Mouse (Mus musculus) layer of hippocampus, adult 18-20 months (tissue): ENCODE measurements at regions not wholly inside any gene's neighbourhood (a gene's known extent, or its start where the extent isn't known, plus 50 kb on each side); places are given as distances from the start of the nearest gene placed in this dataset.
A peak's percentile ranks its signal among the peaks of the same experiment; 100 is the strongest.

Experiments used
- DNase-seq, 2 experiments: peaks; one replicate each; pipeline ENCODE4 v3.0.0; 2022; ENCODE audit warnings: low spot score in 2 of 2

DNA sequence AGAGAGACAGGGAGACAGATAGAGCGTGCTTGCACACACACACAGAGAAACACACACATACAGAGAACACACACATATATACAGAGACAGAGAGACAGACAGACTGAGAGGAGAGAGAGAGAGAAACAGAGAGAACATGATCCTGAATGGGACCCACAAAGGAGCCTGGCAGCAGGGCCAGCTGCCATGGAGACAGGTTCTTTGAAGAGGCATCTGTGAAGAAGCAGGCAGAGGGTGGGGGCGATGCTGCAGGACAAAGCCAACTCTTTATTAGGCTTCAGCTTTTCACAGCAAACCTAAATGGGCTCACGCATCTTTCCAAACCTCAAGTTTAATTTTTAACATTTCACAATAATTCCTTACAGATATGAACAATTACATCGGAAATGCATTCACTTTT lies 90.0 kb upstream of the Dlx2 start:
- no peak for DNase-seq

GRCm38 (mm10) chr2:71640251-71640650 lies 93.7 kb upstream of the Dlx2 start:
- no peak for DNase-seq

GRCm38 (mm10) chr2:71644038-71644470 lies 97.5 kb upstream of the Dlx2 start:
- DNase-seq: no peak

DNA sequence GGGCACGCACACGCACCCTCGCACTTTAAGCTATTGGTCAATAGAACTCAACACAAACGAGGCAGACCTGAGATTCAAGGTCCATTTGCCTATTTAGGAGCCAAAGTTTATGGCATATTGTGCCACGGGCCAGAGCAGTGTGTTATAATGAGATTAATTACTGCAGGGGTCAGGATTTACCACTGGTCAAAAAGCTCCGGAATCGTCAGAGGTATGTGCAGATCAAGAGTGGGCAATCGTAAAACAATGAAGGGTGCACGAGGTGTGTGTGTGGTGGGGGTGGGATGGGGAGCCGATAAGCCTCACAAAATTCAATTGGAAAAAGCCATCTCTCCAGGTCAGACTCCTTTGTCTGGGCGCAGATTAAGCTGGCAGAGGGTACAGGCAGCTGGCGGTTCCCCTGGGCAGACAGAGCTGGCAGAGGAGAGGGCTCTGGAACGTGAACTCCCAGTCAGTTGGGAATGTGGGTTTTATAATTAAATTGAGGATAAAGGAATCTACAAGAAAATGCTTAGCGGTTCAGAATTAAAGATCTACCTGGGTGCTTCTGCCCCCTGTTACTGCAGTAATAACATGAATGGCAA lies 97.4 kb upstream of the Itga6 start:
- DNase-seq: no peak

GRCm38 (mm10) chr2:71651662-71652061 lies 93.8 kb upstream of the Itga6 start:
- no peak for DNase-seq

- DNase-seq: peak; percentile 62 to 80
Observed at GRCm38 (mm10) chr2:71652261-71652801, 93.1 kb upstream of the Itga6 start.

DNA sequence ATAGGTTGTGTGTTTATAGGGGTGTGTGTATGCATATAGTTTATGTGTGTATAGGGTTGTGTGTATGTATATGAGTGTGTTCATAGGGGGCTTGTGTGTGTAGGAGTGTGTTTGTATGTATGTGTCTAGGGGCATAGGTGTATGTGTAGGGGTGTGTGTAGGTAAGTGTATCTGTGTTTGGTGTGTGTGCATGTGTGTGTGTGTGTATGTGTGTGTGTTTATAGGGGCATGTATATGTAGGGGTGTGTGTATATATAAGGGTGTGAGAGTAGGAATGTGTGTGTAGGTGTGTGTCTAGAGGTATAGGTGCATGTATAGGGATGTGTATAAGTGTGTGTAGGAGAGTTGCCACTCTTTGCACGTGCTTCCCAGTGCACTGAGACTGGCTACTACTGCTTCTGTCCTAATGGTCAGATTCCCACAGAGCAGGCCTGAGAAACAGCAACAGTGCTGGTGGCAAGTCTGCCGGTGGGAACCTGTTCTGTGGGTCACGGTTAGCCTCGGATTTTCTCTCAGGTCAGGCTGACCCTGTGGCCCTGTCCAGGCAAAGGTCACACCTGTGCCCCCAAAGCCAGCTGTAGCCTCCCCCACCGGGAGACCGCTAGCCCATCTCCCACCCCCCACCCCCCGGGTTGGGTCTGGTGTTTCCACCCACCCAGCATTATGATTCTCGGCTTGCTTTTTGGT lies 90.5 kb upstream of the Itga6 start:
- no peak for DNase-seq

- DNase-seq: no peak
Observed at GRCm38 (mm10) chr2:71655504-71656390, 89.7 kb upstream of the Itga6 start.

GRCm38 (mm10) chr2:71656611-71657244 lies 88.7 kb upstream of the Itga6 start:
- DNase-seq: no peak

DNA sequence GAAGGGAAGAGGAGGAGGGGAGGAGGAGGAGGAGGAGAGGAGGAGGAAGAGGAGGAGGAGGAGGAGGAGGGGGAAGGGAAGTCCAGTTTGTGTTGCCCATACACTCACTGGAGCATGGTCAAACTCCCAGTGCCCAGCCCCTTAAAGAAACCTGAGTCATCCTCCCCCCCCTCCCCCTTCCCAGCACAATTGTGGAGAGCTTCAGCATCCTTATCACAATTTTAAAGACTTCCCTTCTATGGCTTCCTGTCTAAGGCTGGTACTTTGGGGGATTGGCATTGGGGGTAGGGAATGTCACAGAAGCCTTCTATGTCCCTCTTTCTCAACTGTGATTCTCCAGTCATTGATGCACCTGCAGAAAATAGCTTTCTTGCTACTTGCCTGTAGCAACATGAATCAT lies 84.0 kb upstream of the Itga6 start:
- DNase-seq: no peak

- no peak for DNase-seq
Observed at GRCm38 (mm10) chr2:71661986-71662385, 83.4 kb upstream of the Itga6 start.

DNA sequence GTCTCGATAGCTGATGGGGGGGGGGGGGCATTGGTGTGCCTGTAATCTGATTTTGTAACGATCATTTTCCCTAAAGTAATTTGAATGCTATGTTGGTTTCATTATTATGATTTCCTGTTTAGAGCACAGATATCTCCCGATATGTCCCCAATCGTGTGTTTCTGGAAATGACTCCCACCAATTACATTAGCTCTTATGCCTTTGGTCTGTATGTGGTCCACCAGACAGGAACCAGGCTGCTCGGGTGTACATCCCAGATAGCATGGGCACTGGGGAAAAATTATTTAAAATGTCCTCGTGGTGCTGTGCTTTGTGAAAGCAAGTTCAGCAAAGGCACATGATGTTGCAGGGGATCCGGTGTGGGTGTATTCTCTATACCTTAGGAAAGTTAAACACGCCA lies 82.0 kb upstream of the Itga6 start:
- no peak for DNase-seq

- DNase-seq: no peak
Observed at GRCm38 (mm10) chr2:71666927-71667326, 78.5 kb upstream of the Itga6 start.

DNA sequence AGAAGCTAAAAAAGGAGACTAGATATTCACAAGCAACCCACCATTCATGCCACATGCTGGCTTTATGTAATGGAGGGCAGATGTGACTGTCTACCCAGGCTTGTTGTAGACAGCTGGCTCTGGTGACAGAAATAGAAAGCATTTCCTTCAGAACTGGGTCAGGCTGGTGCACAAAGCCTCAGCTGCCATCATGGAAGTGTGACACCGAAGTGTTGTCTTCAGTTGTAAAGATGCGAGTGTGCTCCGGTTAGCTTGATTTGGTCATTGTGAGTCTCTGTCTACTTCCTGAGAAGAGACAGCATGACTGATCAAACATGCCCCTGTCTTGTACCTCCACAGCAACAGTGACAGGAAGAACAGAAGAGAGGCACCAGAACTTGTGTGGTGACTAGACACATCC lies 77.7 kb upstream of the Itga6 start:
- DNase-seq: no peak

GRCm38 (mm10) chr2:71670228-71670790 lies 75.1 kb upstream of the Itga6 start:
- DNase-seq: no peak

- no peak for DNase-seq
Observed at GRCm38 (mm10) chr2:71670882-71671281, 74.5 kb upstream of the Itga6 start.

DNA sequence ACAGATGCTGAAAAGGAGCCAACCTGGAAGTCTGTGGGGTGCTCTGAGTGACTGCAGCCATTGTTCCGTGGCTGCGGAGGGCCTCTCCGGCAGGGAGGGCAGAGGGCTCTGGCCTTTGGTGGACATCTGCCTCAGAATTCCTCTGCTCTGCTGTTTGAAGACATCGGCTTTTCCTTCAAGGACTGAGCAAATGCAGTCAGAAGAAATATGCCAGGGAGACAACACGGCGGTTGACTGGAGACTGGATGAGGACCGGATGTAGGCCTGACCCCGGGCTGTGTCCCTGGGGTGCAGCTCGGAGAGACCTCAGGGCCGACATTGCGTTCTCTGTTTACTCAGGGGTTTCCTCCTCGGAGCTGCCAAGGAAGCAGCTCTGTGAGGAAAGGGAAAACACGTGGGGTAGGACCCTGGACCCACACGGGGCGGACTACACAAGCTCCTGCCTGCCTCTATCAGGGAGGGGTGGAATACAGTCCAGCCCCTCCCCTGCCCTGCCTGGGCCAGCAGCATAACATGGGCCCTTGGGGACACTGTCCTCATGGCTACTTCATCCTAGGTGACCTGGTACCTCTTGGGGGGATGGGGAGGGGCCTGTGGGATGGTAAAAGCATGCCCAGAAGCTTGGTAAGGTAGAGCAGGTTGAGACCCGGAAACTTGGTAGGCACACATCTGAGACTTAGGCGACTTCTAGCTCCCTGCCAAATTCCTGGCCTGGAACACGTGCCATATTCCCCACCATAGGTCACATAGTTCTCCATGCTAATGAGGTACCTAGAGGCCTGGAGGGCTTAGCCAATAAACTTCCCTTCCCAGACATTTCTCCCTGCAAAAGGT lies 72.1 kb upstream of the Itga6 start:
- DNase-seq: no peak

DNA sequence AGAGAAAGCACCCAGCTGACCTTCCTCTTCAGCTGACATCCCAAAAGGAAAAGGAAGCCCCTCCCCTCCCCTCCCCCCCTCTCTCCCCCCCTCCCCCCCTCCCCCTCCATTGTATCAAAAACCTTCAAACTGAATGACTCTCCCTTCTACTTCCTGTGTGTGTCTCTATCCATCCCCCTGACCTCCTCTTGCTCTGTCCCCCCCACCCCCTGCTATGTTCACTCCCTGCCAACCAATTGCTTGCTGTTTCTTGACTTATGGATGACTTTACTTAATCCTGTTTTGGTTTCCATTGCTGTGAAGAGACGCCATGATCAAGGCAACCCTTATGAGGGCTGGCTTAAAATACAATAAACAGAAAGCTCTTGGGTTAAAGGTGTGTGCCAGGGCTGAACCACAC lies 64.7 kb upstream of the Itga6 start:
- no peak for DNase-seq

DNA sequence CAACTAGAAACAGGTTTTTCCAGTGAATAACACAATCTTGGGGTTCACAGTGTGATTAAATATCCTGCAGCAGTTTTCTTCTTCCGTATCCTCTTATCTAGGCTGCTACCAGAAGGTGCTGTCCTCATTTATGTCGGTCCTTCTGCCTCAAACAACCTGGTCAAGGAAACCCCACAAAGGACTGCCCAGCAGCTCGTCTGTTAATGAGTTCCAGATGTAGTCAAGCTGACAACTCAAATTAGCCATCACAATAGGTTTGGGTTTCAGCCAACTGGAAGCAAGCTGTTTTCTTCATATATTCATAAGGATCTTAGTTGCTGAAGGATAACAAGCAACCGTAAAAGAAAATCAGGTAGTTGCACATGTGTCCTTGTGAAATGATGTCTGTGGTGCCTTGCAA lies 64.3 kb upstream of the Itga6 start:
- no peak for DNase-seq

DNA sequence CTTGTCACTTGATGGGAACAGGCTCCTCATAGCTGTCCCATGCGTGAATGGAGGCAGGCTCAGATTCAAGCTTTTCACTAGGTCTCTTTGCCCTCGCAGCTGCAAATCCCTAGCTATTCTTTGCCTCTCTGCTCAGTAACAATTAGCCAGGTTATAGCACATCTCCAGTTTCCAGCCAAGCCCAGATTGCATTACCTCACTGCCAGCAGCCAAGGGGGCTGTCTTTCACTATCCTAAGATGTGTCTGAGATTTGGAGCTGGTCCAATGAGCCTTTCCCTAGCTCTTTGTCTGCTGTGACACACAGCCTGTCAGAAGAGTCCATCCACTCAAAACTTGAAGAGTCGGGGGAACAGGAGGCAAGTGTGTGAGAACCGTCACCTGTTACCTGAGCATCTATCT lies 62.0 kb upstream of the Itga6 start:
- no peak for DNase-seq
